ENCODE assay signal across 8 mouse cellular contexts in the genomic region with DNA sequence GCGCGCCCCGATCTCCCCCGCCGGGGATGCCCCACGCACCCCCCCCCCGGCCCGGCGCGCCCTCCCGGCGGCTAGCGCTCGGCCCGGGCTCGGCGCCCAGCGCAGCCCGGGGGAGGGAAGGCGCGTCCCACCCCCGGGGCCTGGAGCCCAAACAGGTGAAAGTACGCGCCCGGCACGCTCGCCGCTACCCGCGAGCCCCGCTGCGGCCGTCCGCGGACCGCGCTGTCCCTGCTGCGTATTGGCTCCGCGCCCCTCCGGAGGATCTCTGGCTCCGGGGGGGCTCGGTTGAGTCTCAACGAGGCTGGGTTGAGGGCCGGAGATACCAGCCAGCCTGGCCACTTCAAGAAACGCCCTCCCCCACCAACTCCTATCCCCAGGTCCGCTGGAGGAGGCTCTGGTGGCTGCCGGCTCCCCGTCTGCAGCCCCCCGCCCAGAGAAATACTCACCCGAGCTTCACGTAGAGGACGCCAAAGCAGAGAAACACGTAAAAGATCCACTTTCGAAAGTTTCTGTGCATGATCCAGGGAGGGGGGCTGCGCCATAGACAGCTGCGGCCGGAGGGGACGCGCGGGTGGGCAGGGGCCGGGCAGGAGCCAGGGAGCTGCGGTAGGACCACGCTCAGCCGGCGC. TPM values are rescaled to one million over a fixed set of nuclear protein-coding genes. Genes with fewer than 3 reads are reported as not detected.
DNase-seq lines count a peak whose midpoint lies in the region; ATAC-seq and TF ChIP-seq lines count a peak whose summit lies in the region.
"Had no signal": no experiment of that assay in that cellular context is flagged by ENCODE, and none has a peak within 500 bp of the region (broad histone marks: within the 10 kb centered on the region; RNA-seq: fewer than 3 reads in every experiment).

No protein-coding gene starts in this region.

- no peaks in the 10 kb centered on the region for H3K36me3 ChIP-seq in lung, embryonic 14.5 days (ENCODE audit: insufficient read depth)
- no peaks in the 10 kb centered on the region for H3K36me3 ChIP-seq in forebrain, embryonic 12.5 days (replicated peaks)
- H3K36me3 ChIP-seq in limb, embryonic 12.5 days: no peaks in the 10 kb centered on the region

- peaks cover 77% of the 10 kb centered on the region for H3K27me3 ChIP-seq in lung, embryonic 14.5 days (ENCODE audit: insufficient read depth, low read length)
- peaks cover 70% of the 10 kb centered on the region for H3K27me3 ChIP-seq in forebrain, embryonic 12.5 days
- H3K27me3 ChIP-seq in limb, embryonic 12.5 days: peaks cover 98% of the 10 kb centered on the region

- ATAC-seq in lung, embryonic 14.5 days (ENCODE audit: insufficient read depth): no peak
- no peak for ATAC-seq in forebrain, embryonic 12.5 days (ENCODE audit: low FRiP score)
- no peak for ATAC-seq in limb, embryonic 12.5 days (ENCODE audit: insufficient number of reproducible peaks, insufficient read depth, low FRiP score, low TSS enrichment, low read depth)

- peak overlapping the region; percentile 84 for H3K27ac ChIP-seq in lung, embryonic 14.5 days (ENCODE audit: low read depth)
- H3K27ac ChIP-seq in forebrain, embryonic 12.5 days: peak overlapping the region; percentile 89
- H3K27ac ChIP-seq in limb, embryonic 12.5 days: peak overlapping the region; percentile 41; the same call in 1 of the 2 replicates

- H3K4me3 ChIP-seq in lung, embryonic 14.5 days (ENCODE audit: low read depth, low read length): peak overlapping the region; percentile 59
- peak overlapping the region; percentile 86 for H3K4me3 ChIP-seq in forebrain, embryonic 12.5 days (replicated peaks)
- H3K4me3 ChIP-seq in limb, embryonic 12.5 days (replicated peaks): peak overlapping the region; percentile 55
- H3K4me3 ChIP-seq: megakaryocyte, embryonic 14.5 days had no signal

- no peak for TF ChIP-seq CTCF in lung, embryonic 14.5 days (IDR thresholded peaks at IDR 0.05; ENCODE audit: low read depth)

- peak overlapping the region; percentile 61 for H3K4me2 ChIP-seq in lung, embryonic 14.5 days
- H3K4me2 ChIP-seq in forebrain, embryonic 12.5 days: peak overlapping the region; percentile 96
- H3K4me2 ChIP-seq in limb, embryonic 12.5 days: peak overlapping the region; percentile 88

- no peaks in the 10 kb centered on the region for H3K9me3 ChIP-seq in lung, embryonic 14.5 days (ENCODE audit: low read depth, low read length)
- H3K9me3 ChIP-seq in forebrain, embryonic 12.5 days: no peaks in the 10 kb centered on the region
- H3K9me3 ChIP-seq in limb, embryonic 12.5 days: no peaks in the 10 kb centered on the region

- H3K9ac ChIP-seq in lung, embryonic 14.5 days: peak overlapping the region; percentile 71
- H3K9ac ChIP-seq in forebrain, embryonic 12.5 days: peak overlapping the region; percentile 88
- H3K9ac ChIP-seq in limb, embryonic 12.5 days (replicated peaks): peak overlapping the region; percentile 54

- under 1% methylated on average over 46 of the region's 66 CpGs for WGBS in lung, embryonic 14.5 days
- under 1% methylated on average over 61 of the region's 66 CpGs for WGBS in forebrain, embryonic 12.5 days
- WGBS in limb, embryonic 12.5 days: under 1% methylated on average over 53 of the region's 66 CpGs

- H3K4me1 ChIP-seq in lung, embryonic 14.5 days (ENCODE audit: insufficient read depth): peaks cover 7% of the 10 kb centered on the region; the same call in 1 of the 2 replicates
- peaks cover 71% of the 10 kb centered on the region for H3K4me1 ChIP-seq in forebrain, embryonic 12.5 days
- peaks cover 43% of the 10 kb centered on the region for H3K4me1 ChIP-seq in limb, embryonic 12.5 days (replicated peaks)

- peak; percentile 32 for DNase-seq in lung, embryonic 14.5 days
- no peak for DNase-seq in lung, postnatal 36 days
- DNase-seq in retina, postnatal 1 day: peak; percentile 50
- no peak for DNase-seq in spleen, postnatal 4 days (ENCODE audit: low spot score in 2 of 2)
- DNase-seq in adrenal gland, postnatal 25 days: no peak

RNA-seq across cellular contexts. Expression of a gene that starts 1.2 kb away (rescaled TPM):
- 65.7 and 77.0 TPM in 2 replicates for polyA plus RNA-seq in lung, embryonic 14.5 days (2014; fragmentation: Nextera tagmentation; extraction: Ambion mirVana)
- 111 and 130 TPM in 2 replicates for polyA plus RNA-seq in forebrain, embryonic 12.5 days (2016; fragmentation: Nextera tagmentation; extraction: Ambion mirVana)
- polyA plus RNA-seq in limb, embryonic 12.5 days (2016; fragmentation: Nextera tagmentation; extraction: Ambion mirVana): 31.2 and 34.8 TPM in 2 replicates
- total RNA-seq in adrenal gland, postnatal 25 days (2021): 0.55 and 1.2 TPM in 2 replicates

Comparison
In these comparisons a context has a peak if more than half of its experiments do, and no peak if none do; other contexts are left out.
1. DNase-seq: peak in lung, embryonic 14.5 days (single experiment) and retina, postnatal 1 day (single experiment); none in lung, postnatal 36 days (single experiment), spleen, postnatal 4 days (0 of 2) and adrenal gland, postnatal 25 days (single experiment).
2. Peak in every context shown above with its lines, with median percentiles within 50 percentile points of each other: H3K27ac ChIP-seq, H3K4me2 ChIP-seq, H3K4me3 ChIP-seq and H3K9ac ChIP-seq.